Mouse (Mus musculus) hindbrain, embryonic 11.5 days (tissue): ENCODE data around the gene Rps7. TPM values are rescaled to one million over a fixed set of nuclear protein-coding genes. Genes with fewer than 3 reads are reported as not detected.
A peak's percentile ranks its signal among the peaks of the same experiment; 100 is the strongest.

ENCODE experiments used
- ATAC-seq: fragments of 200-750 bp; cut with Nextera tagmentation; 2 replicates; pipeline ENCODE4 v1.8.0; 2017; ENCODE audit warnings: mild to moderate bottlenecking, moderate TSS enrichment, moderate library complexity; ENCODE audit not compliant: low FRiP score
- DNase-seq: peaks from one replicate; pipeline ENCODE4 v3.0.0-alpha.2; 2015; ENCODE audit warnings: low spot score
- H3K27ac ChIP-seq: fragments of 300-500 bp; sonication (generic); 2 replicates; pipeline ENCODE4 v1.5.1; 2014; ENCODE audit warnings: mild to moderate bottlenecking, low read depth, low read length
- H3K27me3 ChIP-seq: fragments of 300-500 bp; sonication (generic); 2 replicates; pipeline ENCODE4 v1.6.1; 2014; ENCODE audit warnings: mild to moderate bottlenecking, low read length, moderate library complexity, mixed read lengths; ENCODE audit not compliant: control insufficient read depth, insufficient read depth
- H3K36me3 ChIP-seq: fragments of 300-500 bp; sonication (generic); 2 replicates; pipeline ENCODE4 v1.6.1; 2014; ENCODE audit warnings: mild to moderate bottlenecking, low read length, moderate library complexity, mixed read lengths; ENCODE audit not compliant: control insufficient read depth, insufficient read depth
- H3K4me1 ChIP-seq: fragments of 300-500 bp; sonication (generic); replicated peaks from 2 replicates; pipeline ENCODE4 v1.6.1; 2014; ENCODE audit warnings: low read length, mixed read lengths; ENCODE audit not compliant: control insufficient read depth, insufficient read depth
- H3K4me2 ChIP-seq: fragments of 300-500 bp; sonication (generic); replicated peaks from 2 replicates; pipeline ENCODE4 v1.6.1; 2014; ENCODE audit warnings: mild to moderate bottlenecking, low read depth, low read length
- H3K4me3 ChIP-seq: fragments of 300-500 bp; sonication (generic); 2 replicates; pipeline ENCODE4 v1.5.1; 2014; ENCODE audit warnings: low read depth, low read length
- H3K9ac ChIP-seq: fragments of 300-500 bp; sonication (generic); 2 replicates; pipeline ENCODE4 v1.6.1; 2014; ENCODE audit warnings: low read depth, low read length
- H3K9me3 ChIP-seq: fragments of 300-500 bp; sonication (generic); 2 replicates; pipeline ENCODE4 v1.6.1; 2016; ENCODE audit warnings: low read length; ENCODE audit not compliant: control insufficient read depth
- WGBS: fragments of 180-500 bp; shearing (Covaris S2); extraction: QIAGEN DNeasy Blood & Tissue Kit; methylation state at CpG from one replicate; pipeline ENCODE4 v1.1.7; 2014; 5-methylcytosine and 5-hydroxymethylcytosine counted together
- polyA plus RNA-seq: library from polyadenylated mRNA; unstranded; fragments of >200 nt; fragmentation: Nextera tagmentation; extraction: Ambion mirVana; gene quantifications from 2 replicates; pipeline ENCODE4 v1.2.1, GENCODE M21; 2014

Gene Rps7
- polyA plus RNA-seq: 766 and 780 TPM in 2 replicates

GRCm38 (mm10) chr12:28635535-28636476, at the start of gene Rps7:
Gene Rps7 (minus strand): TSS chr12:28635953.
- Histone ChIP-seq H3K36me3 (peaks cover 7% of the 10 kb centered on the region; the same call in 1 of the 2 replicates), H3K27ac (peak within 1 kb of the TSS; percentile 82), H3K27me3 (no peaks in the 10 kb centered on the region), H3K4me3 (peak within 1 kb of the TSS; percentile 92), H3K9me3 (no peaks in the 10 kb centered on the region), H3K4me1 (0 out of 2 replicates have a peak, but pooled peaks cover 4% of the 10 kb centered on the region), H3K9ac (peak within 1 kb of the TSS; percentile 98), H3K4me2 (peak within 1 kb of the TSS; percentile 67)
- WGBS: 6% methylated on average over 69 of the region's 69 CpGs
- ATAC-seq: peak; percentile 96
- DNase-seq: peak; percentile 94

GRCm38 (mm10) chr12:28684674-28685073, 48.9 kb upstream of the Rps7 start:
- Histone ChIP-seq H3K4me3 (no peak overlapping the region), H3K27me3 (no peaks in the 10 kb centered on the region), H3K9ac (no peak overlapping the region), H3K36me3 (no peaks in the 10 kb centered on the region), H3K27ac (no peak overlapping the region), H3K9me3 (no peaks in the 10 kb centered on the region), H3K4me2 (no peak overlapping the region), H3K4me1 (0 out of 2 replicates have a peak, but pooled peaks cover 2% of the 10 kb centered on the region)
- ATAC-seq: no peak
- 89% methylated on average over 1 of the region's 1 CpGs for WGBS
- DNase-seq: no peak

GRCm38 (mm10) chr12:28675925-28676209, 40.1 kb upstream of the Rps7 start:
- H3K9ac ChIP-seq: peak overlapping the region; percentile 66
- H3K4me1 ChIP-seq: 0 out of 2 replicates have a peak, but pooled peaks cover 3% of the 10 kb centered on the region
- ATAC-seq (no peak), DNase-seq (no peak)
- H3K27me3 ChIP-seq: no peaks in the 10 kb centered on the region
- H3K4me2 ChIP-seq: peak overlapping the region; percentile 66
- H3K27ac ChIP-seq: peak overlapping the region; percentile 89
- H3K4me3 ChIP-seq: peak overlapping the region; percentile 41
- no peaks in the 10 kb centered on the region for H3K9me3 ChIP-seq
- 66% methylated on average over 5 of the region's 5 CpGs for WGBS
- no peaks in the 10 kb centered on the region for H3K36me3 ChIP-seq

GRCm38 (mm10) chr12:28675121-28675924, 39.6 kb upstream of the Rps7 start, which contains the start of gene Adi1:
Gene Adi1 (plus strand): TSS chr12:28675231.
- H3K27ac ChIP-seq: peak within 1 kb of the TSS; percentile 89
- no peaks in the 10 kb centered on the region for H3K36me3 ChIP-seq
- H3K4me1 ChIP-seq: 0 out of 2 replicates have a peak, but pooled peaks cover 3% of the 10 kb centered on the region
- ATAC-seq: peak; percentile 96
- DNase-seq: peak; percentile 86
- peak within 1 kb of the TSS; percentile 66 for H3K9ac ChIP-seq
- H3K27me3 ChIP-seq: no peaks in the 10 kb centered on the region
- H3K9me3 ChIP-seq: no peaks in the 10 kb centered on the region
- WGBS: 2% methylated on average over 53 of the region's 53 CpGs
- peak within 1 kb of the TSS; percentile 41 for H3K4me3 ChIP-seq
- H3K4me2 ChIP-seq: peak within 1 kb of the TSS; percentile 66

GRCm38 (mm10) chr12:28674038-28674720, 38.4 kb upstream of the Rps7 start:
- Histone ChIP-seq H3K27me3 (no peaks in the 10 kb centered on the region), H3K36me3 (no peaks in the 10 kb centered on the region), H3K27ac (no peak overlapping the region), H3K4me1 (0 out of 2 replicates have a peak, but pooled peaks cover 3% of the 10 kb centered on the region), H3K4me3 (no peak overlapping the region), H3K4me2 (no peak overlapping the region), H3K9ac (no peak overlapping the region), H3K9me3 (no peaks in the 10 kb centered on the region)
- DNase-seq: no peak
- ATAC-seq: no peak
- WGBS: 89% methylated on average over 10 of the region's 10 CpGs

GRCm38 (mm10) chr12:28667287-28667686, 31.5 kb upstream of the Rps7 start:
- Histone ChIP-seq H3K27ac (no peak overlapping the region), H3K4me2 (no peak overlapping the region), H3K9me3 (no peaks in the 10 kb centered on the region), H3K27me3 (no peaks in the 10 kb centered on the region), H3K36me3 (no peaks in the 10 kb centered on the region), H3K4me1 (no peaks in the 10 kb centered on the region), H3K4me3 (no peak overlapping the region), H3K9ac (no peak overlapping the region)
- no peak for DNase-seq
- 49% methylated on average over 8 of the region's 8 CpGs for WGBS
- no peak for ATAC-seq

GRCm38 (mm10) chr12:28666734-28667133, 31.0 kb upstream of the Rps7 start:
- Histone ChIP-seq H3K4me3 (no peak overlapping the region), H3K27ac (no peak overlapping the region), H3K9me3 (no peaks in the 10 kb centered on the region), H3K36me3 (no peaks in the 10 kb centered on the region), H3K4me1 (no peaks in the 10 kb centered on the region), H3K9ac (no peak overlapping the region), H3K27me3 (no peaks in the 10 kb centered on the region), H3K4me2 (no peak overlapping the region)
- 78% methylated on average over 4 of the region's 4 CpGs for WGBS
- DNase-seq (no peak), ATAC-seq (no peak)

- ATAC-seq: no peak
- Histone ChIP-seq H3K27ac (no peak overlapping the region), H3K4me2 (no peak overlapping the region), H3K27me3 (no peaks in the 10 kb centered on the region), H3K4me3 (no peak overlapping the region), H3K4me1 (no peaks in the 10 kb centered on the region), H3K36me3 (0 out of 2 replicates have a peak, but pooled peaks cover 3% of the 10 kb centered on the region), H3K9me3 (no peaks in the 10 kb centered on the region), H3K9ac (no peak overlapping the region)
- DNase-seq: no peak
- WGBS: 83% methylated on average over 4 of the region's 4 CpGs
These were observed 26.9 kb upstream of the Rps7 start for GRCm38 (mm10) chr12:28662628-28663027.
